Mouse (Mus musculus) left cerebral cortex, postnatal 36 days (tissue): Measurements from ENCODE around the gene Fam171a1. TPM values are rescaled to one million over a fixed set of nuclear protein-coding genes. Genes with fewer than 3 reads are reported as not detected.
A peak's percentile ranks its signal among the peaks of the same experiment; 100 is the strongest.
"Not testable (repeated sequence)": the region's sequence is repeated elsewhere in the genome, so short reads cannot be mapped to it uniquely, and the experiment has no call there.

ENCODE experiments used
- DNase-seq, 2 experiments: peaks; one replicate each; pipeline ENCODE4 v3.0.0; 2021 to 2022; ENCODE audit warnings: low spot score in 2 of 2, mixed read lengths in 1 of 2
- intact Hi-C: fragments of 180-260 bp; cut with DNase I; formaldehyde crosslinking; loops from one replicate; pipeline ENCODE4 v1.15.1; 2025
- total RNA-seq, 2 experiments: library from RNA; stranded (reverse); gene quantifications; 2 replicates each; pipeline ENCODE4 v1.2.3; 2021

Fam171a1 gene
- 10 to 100 TPM; 63.3 to 75.6 TPM for total RNA-seq

DNA sequence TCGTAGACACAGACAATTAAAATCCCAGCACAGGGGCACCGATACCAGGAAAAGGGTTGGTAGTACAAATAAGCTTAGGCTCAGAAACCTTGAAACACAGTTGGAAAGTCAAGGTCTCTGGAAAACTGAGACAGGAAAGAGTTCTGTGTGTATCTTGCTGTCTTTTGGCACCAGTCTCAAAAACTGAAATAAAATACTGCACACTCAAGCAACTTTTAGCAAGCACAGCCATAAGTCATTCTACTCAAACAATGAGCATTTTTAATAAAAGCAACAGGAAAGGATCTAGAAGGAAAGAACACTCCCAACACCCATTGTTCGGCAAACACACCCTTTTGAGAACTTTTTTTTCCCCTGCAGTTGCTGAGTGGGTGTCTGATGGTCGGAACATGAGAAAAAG, at the start of gene Fam171a1:
TSS of gene Fam171a1 (plus strand) at position 359 of the 400 bp plus-strand sequence.
- DNase-seq = no peak
- intact Hi-C loops = no loop called here

DNA sequence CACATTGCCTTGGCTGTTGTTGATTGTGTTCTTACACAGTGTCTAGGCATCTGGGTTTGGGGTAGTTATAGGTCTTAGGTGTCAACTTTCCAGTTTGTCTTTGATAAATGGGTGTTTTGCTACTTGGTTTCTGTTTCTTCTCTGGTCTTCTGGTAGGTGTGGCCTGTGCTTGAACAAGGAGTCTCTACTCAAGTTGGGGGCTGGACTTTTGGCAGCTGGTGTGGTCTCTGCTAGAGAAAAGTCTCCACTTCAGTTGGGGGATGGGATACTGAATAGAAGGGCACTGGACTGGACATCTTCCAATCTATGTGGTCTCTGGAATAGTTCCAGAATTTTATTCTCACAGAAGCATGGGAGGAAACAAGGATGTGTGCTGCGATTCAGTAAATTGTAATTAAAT, 44.9 kb upstream of the Fam171a1 start:
- intact Hi-C loops = no loop called here
- DNase-seq = no peak

DNA sequence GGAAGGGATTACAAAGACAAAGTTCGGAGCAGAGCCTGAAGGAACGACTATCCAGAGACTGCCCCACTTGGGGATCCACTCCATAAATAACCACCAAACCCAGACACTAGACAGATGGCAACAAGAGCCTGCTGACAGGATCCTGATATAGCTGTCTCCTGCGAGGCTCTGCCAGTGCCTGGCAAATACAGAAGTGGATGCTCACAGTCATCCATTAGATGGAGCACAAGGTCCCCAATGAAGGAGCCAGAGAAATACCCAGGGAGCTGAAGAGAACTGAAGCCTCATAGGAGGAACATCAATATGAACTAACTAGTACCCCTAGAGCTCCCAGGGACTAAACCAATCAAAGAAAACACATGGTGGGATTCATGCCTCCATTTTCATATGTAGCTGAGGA, 25.7 kb upstream of the Fam171a1 start:
- DNase-seq, intact Hi-C loops: not testable (repeated sequence)

DNA sequence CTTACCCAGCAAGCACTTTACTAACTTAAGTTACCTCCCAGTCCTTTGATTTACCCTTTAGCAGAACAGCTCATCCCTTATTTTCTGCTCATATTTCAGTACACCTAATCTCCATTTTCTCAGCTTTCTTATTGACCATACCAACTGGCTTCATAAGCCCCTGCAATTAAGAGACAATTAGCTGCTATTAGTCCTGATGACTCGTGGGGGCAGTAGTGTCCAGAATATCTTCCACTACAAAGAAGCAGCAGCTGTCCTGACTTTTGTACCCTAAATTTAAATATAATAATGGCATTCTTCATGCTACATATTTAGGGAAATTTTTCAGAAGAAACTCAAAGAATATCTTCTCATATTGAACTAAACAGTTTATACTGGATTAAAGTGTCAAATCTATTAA, 24.8 kb upstream of the Fam171a1 start:
- no peak for DNase-seq
- intact Hi-C loops = no loop called here

DNA sequence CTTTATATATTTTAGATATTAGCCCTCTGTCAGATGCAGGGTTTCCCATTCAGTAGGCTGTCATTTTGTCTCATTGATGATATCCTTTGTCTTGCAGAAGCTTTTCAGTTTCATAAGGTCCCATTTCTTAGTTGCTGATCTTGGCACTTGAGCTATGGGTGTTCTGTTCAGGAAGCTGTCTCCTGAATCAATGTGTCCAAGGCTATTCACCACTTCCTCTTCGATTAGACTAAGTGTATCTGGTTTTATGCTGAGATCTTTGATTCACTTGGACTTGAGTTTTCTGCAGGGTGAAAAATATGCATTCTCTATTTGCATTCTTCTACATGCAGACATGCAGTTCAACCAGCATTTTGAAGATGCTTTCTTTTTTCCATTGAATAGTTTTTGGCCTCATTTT, 17.9 kb upstream of the Fam171a1 start:
- intact Hi-C loops = no loop called here

DNA sequence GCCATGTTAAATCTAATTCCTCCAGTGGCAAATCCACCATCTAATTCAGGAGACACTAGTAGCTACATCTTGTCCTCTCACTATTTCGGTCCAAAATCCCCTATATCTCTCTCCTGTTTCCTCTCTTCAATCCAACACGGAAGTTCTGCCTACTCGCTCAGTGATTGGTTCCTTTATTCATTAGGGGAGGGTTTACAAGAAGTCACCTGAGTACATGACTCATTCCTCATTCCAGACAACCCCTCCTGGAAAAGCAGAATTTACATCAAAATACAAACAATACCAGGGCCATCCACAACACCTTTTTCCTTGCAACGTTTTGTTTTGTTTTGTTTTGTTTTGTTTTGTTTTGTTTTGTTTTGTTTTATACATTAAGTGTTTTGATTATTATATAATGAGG, 14.1 kb upstream of the Fam171a1 start:
- intact Hi-C loops = no loop called here
- DNase-seq = no peak

More for the DNA sequence above, 17.9 kb upstream of the Fam171a1 start:
- no peak for DNase-seq

DNA sequence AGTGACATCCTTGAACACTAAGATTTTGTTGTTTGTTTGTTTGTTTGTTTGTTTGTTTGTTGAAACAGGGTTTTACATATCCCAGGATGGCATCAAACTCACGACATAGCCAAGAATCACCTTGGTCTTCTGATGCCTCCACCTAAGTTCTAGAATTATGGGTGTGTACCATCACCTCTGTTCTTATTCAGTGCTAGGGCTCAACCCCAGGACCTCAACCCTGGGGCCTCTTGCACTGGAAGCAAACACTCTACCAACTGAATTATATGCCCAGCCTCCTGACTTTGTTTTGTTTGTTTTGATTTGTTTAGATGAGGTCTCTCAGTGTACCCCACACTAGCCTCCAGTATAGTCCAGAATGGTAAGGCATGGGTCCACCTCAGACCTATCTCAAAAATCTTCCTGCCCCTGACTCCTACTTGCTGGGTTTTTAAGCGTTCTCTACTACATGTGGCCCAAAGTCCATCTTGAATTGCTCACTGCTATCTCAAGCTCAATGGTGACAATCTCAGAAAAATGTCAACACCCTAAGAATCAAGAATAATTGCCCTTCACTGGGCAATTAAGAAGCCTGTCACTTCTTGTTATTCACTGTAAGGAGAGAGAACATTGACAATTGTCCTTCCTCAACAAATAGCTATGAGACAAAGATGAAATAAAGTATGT, 12.6 kb upstream of the Fam171a1 start:
- intact Hi-C loops = no loop called here
- no peak for DNase-seq

DNA sequence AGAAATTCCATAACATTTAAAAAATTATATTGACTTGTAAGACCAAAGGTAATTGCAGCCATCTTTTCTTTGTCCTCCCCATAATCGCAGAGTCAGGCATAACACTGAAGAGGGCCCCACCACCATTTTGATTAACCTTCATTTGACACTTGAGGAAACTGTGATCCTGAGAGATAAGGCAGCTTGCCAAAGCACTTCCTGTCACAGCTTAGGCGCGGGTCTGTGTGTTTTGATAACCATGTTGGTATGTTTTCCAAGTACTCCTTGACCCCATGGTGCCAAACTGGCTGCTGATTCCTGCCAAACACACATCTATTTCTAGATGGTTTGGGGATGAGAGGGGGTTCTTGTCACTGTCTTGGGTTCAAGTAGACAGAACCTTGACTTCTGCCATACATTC, 11.7 kb upstream of the Fam171a1 start:
- intact Hi-C loops = no loop called here

DNA sequence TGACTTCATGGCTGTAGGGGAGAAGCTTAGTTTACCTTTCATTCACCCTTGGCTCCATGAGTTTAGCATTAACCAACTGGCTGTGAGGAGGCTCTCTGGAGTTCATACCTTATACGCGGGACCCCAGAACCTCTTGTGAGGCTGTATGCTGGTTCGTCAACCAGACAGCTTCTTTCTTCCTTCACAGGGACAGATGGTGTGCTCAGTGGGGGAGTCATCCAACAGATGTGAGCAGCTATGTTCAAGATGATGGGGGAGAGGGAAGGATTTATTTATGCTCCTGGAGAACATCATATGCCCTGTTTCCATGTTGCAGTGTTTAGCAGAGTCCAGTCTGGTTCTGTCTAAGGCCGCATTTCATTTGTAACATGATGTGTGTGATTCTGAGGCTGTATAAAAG, 6.6 kb upstream of the Fam171a1 start:
- peak in 1 of 2 experiments; percentile 20 for DNase-seq
- intact Hi-C loops = no loop called here

More for the DNA sequence above, 11.7 kb upstream of the Fam171a1 start:
- no peak for DNase-seq

DNA sequence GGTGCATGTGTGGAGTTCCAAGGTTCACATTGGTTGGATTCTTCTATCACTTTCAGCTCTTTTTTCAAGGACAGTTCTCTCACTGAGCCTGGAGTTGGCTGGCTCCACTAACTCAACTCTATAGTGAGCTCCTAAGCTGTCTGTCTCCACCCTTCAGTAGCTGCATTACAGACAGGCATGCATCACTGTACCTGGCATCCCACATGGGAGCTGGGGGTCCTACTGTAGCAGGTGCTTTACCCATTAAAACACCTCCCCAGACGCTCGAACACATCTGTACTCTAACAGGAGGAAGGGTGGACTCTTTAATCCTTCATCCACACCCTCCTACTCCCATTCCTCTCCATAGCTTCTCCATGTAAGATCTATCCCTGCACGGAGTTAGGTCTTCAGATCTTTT, 5.6 kb upstream of the Fam171a1 start:
- no peak for DNase-seq
- intact Hi-C loops = no loop called here

DNA sequence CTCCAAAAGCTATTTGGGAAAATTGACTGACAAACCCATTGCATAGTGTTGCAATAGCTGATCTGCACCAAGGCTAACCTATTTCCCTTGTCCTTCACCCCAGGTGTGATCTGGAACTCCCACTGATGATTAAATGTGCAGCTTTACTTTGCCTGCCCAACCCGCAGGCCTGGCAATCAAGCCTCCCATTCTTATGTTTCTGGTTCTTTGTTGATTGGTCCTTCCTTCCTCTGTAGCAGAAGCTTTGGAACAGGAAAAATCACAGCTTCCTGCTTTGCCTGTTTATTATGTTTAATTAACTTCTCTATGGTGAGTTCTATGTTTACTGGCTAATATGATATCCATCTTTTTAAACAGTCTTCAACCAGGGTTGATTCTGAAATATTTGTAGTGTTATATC, 5.2 kb upstream of the Fam171a1 start:
- intact Hi-C loops = no loop called here
- DNase-seq = no peak

DNA sequence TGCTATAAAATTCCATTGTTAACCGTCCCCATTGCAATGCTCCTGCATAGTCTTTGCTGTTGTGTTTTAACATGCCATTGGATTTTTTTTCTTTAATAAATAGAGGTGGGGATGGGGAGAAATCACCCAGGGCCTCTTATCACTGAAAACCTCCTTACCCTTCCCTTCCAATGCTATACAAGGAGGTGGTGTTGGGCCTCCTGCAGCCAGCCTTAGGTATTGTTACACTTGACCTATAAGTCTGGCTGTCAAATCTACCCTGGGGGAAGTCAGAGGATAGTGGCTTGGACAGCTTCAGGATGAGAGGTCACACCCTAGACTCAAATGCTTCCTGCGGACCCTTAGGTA, 3.8 kb downstream of the Fam171a1 start:
- intact Hi-C loops = loop anchor here (1.0 to 5.0 kb wide), 5 partner anchors 55 to 209 kb away; partner anchors contain the start of gene Nmt2
- DNase-seq = no peak

DNA sequence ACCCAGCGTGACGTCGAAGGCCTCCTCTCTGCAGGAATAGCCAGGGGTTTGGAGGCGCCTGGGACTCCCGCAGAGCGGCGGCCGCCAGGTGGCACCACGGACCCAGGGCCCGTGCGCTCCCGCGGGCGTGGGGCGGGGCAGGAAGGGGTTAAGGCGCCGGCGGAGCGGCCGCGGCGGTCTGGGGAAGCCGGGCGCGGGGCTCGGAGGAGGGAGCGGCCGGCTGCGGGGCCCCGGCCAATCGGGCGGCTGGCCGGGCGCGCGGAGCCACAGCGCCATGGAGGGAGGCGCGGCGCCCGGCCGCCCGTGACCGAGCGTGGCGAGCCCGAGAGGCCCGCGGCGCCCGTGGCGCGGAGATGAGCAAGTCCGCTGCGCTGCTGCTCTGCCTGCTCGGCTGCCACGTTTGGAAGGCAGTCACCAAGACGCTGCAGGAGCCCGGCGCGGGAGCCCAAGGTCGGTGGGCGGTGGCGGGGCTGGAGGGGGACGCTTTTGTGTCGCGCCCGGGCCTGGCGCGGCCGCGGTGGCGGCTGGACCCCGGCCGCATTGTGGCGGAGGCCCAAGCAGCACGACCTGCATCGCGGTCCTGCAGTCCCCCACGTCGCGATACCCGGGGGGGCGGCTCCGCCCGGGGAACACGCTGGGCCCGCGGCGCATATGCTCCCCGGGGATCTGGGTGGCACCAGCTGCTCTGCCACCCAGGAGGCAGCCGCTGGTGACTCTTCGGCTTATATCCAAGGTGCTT, 4.3 kb downstream of the Fam171a1 start:
- intact Hi-C loops = loop anchor here (1.0 to 5.0 kb wide), 5 partner anchors 54 to 209 kb away; partner anchors contain the start of gene Nmt2
- peak; percentile 87 to 91 for DNase-seq

DNA sequence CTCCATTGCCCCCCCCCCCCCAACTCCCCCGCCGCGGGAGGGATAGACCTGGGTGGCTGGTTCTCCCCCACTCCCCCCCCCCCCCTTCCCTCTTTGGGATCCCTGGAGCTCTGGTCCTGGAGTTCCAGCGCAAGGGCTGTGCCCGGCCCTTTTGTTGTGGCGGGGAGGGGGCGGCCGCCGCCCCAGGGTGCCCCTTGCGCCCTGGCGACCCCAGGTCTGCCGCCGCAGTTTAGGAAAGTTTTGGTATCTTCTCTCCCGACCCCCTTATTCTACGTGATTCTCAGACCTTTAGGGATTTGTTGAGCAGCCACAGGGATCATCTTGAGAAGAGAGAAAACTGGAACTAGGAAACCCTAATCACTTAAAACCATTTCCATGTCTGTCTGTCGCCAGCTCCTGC, 4.9 kb downstream of the Fam171a1 start:
- intact Hi-C loops = loop anchor here (1.0 to 5.0 kb wide), 5 partner anchors 54 to 208 kb away; partner anchors contain the start of gene Nmt2

DNA sequence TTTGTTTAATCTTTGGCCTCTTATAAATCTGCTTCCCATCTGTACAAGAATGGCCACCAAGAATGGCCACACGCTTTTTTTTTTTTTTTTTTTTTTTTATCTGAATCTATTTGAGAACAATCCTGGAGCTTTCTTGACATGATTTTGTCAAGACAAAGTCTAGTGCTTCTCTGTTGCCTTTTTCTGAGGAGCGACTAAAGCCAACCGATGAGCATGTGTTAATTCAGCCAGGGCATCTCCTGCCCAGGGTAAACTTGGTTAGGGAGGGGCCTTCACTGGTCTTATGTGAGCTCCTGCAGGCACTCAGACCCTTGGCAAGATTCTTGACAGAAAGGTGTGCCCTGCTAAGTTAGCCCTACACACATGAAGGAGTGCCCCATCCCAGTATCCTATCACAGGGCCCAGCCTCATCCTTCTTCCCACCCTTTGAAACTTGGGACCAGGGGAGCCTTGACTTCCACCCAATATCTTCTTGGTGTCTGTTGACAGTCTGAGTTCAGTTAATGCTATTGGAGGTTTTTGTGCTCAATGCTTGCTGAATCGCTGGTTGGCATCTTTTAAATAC, 5.4 kb downstream of the Fam171a1 start:
- DNase-seq = no peak
- intact Hi-C loops = loop anchor here (2.0 to 5.0 kb wide), 3 partner anchors 53 to 208 kb away; no protein-coding TSS in a partner anchor

More for the DNA sequence above, 4.9 kb downstream of the Fam171a1 start:
- no peak for DNase-seq

DNA sequence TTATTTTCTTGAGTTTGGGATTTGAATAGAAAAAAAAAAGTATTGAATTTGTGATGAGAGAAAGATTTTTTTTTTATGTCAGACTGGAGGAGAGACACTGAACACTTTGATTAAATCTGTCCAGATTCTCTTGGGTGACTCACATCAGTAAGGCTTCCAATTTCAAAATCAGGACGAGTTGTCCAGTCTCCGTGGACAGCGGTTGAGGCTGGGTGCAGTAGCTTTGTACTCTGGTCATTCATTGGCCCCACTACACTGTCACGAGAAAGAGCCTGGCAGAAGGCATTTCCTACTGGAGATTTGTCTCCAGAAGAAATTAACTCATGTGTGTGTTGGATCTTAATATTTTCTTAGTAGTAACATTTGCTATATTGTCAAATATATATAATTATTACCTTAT, 8.5 kb downstream of the Fam171a1 start:
- intact Hi-C loops = no loop called here
- DNase-seq = no peak

DNA sequence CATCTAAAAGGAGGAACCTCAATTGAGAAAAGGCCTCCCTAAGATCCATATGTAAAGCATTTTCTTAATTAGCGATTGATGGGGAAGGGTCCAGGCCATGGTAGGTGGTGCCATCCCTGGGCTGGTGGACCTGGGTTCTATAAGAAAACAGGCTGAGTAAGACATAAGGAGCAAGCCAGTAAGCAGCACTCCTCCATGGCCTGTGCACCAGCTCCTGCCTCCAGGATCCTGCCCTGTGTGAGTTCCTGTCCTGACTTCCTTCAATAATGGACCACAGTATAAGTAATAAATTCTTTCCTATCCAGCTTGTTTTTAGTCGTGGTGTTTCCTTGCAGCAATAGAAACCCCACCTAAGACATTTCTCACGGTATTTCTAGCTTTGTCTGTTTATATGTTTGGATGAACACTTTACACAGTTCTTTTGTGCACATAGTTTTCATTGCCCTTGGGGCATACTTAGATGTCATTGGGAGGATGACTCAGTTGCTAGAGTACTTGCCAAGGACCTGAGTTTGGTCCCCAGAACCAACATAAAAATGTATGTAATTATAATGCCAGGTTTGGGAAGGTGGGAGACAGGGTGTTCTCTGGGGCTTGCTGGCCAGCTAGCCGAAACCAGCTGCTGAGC, 13.3 kb downstream of the Fam171a1 start:
- no peak for DNase-seq
- intact Hi-C loops = no loop called here

DNA sequence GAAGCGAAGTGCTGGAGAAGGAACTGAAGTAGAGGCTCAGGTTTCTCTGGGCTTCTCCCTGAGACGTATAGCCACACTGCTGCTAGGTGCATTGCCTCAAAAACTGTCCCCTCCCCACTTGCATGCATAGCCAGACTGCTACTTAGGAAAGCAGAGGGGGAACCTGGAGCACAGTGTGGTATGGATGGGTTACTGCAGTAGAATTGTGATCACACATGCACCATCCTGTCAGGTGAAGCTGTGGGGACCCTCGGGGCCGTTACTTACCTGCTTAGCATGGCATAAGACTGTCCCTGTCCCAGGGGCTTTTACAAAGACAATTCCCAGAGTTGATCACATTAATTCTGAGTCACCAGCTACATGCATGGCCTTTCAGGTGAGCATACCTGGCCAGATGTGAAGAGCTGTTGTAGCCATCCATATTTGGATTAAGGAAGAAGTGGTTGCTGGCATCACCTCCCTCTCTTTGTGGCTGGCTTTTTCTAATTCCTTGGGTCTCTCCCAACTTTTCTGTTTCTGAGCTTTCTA, 14.4 kb downstream of the Fam171a1 start:
- DNase-seq = no peak
- intact Hi-C loops = no loop called here

DNA sequence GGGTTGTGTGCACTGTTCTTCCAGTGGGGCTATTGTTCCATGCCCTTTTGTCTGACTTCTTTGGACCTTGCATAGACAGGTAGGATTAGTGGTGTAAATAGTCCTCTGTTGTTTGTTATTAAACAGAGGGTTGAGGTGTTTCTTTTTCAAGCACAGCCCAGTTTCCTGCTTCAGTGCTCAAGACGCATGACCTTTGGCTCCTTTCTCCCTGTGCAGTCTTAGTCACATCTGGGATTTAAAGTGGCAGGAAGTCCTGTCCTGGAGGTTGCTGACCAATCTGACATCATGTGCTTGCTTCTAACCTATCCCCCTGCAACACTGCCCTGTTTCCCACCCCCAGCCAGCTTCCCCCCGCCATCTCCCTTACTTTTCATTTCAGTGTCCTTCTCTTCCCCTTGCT, 14.9 kb downstream of the Fam171a1 start:
- no peak for DNase-seq
- intact Hi-C loops = no loop called here

DNA sequence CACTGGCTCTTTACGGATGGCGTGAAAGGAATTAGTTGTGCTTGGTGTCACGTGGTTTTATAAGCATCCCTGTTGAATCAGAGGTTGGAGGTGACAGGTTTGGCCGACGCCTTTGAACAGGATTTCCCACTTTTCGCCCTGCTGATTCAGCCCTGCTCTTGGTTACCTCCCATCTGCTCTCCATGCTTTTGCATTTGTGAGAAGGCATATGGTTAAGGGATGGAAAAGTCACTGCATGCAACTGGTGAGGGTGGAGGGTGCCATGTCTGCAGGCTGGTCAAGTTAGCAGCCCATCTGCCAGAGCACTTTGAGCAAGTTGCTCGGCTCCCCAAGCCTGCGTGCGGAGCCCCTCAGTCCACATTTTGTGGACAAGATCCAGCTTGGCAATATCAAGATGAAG, 18.4 kb downstream of the Fam171a1 start:
- no peak for DNase-seq
- intact Hi-C loops = no loop called here
